Mouse (Mus musculus): ENCODE measurements at regions not wholly inside any gene's neighbourhood (a gene's known extent, or its start where the extent isn't known, plus 50 kb on each side); places are given as distances from the start of the nearest gene placed in this dataset.

GRCm38 (mm10) chr1:13424524-13424923, 2010.6 kb downstream of the A830018L16Rik start:
- DNase-seq (ENCODE audit: extremely low spot score in 1 of 2, low spot score in 2 of 2) = no peak
- intact Hi-C loops (cut with DNase I) = no loop called here

- no peak for DNase-seq (ENCODE audit: extremely low spot score in 1 of 2, low spot score in 2 of 2)
- intact Hi-C loops (cut with DNase I) = no loop called here
Measured at GRCm38 (mm10) chr1:13425601-13426327, 2011.9 kb downstream of the A830018L16Rik start.

GRCm38 (mm10) chr1:13426328-13427067, 2012.6 kb downstream of the A830018L16Rik start:
- intact Hi-C loops (cut with DNase I) = no loop called here
- peak; percentile 23 to 72 for DNase-seq (ENCODE audit: extremely low spot score in 1 of 2, low spot score in 2 of 2)

GRCm38 (mm10) chr1:13427068-13427434, 2013.1 kb downstream of the A830018L16Rik start:
- no peak for DNase-seq (ENCODE audit: extremely low spot score in 1 of 2, low spot score in 2 of 2)
- intact Hi-C loops (cut with DNase I) = no loop called here

GRCm38 (mm10) chr1:13427501-13428207, 2013.7 kb downstream of the A830018L16Rik start:
- DNase-seq (ENCODE audit: extremely low spot score in 1 of 2, low spot score in 2 of 2) = no peak
- intact Hi-C loops (cut with DNase I) = no loop called here

GRCm38 (mm10) chr1:13437747-13438394, 2024.0 kb downstream of the A830018L16Rik start:
- DNase-seq (ENCODE audit: extremely low spot score in 1 of 2, low spot score in 2 of 2) = no peak
- intact Hi-C loops (cut with DNase I) = no loop called here

GRCm38 (mm10) chr1:13442366-13442765, 2028.5 kb downstream of the A830018L16Rik start:
- intact Hi-C loops (cut with DNase I) = no loop called here
- no peak for DNase-seq (ENCODE audit: extremely low spot score in 1 of 2, low spot score in 2 of 2)

GRCm38 (mm10) chr1:13454534-13454933, 2040.6 kb downstream of the A830018L16Rik start:
- intact Hi-C loops (cut with DNase I) = no loop called here
- DNase-seq (ENCODE audit: extremely low spot score in 1 of 2, low spot score in 2 of 2) = no peak

- intact Hi-C loops (cut with DNase I) = no loop called here
- DNase-seq (ENCODE audit: extremely low spot score in 1 of 2, low spot score in 2 of 2) = no peak
Measured at GRCm38 (mm10) chr1:13455572-13455971, 2041.7 kb downstream of the A830018L16Rik start.

- intact Hi-C loops (cut with DNase I) = no loop called here
- no peak for DNase-seq (ENCODE audit: extremely low spot score in 1 of 2, low spot score in 2 of 2)
Measured at GRCm38 (mm10) chr1:13464311-13464710, 2050.4 kb downstream of the A830018L16Rik start.

- intact Hi-C loops (cut with DNase I) = no loop called here
- no peak for DNase-seq (ENCODE audit: extremely low spot score in 1 of 2, low spot score in 2 of 2)
Measured at GRCm38 (mm10) chr1:13467174-13467573, 2053.3 kb downstream of the A830018L16Rik start.

GRCm38 (mm10) chr1:13467886-13468630, 2054.2 kb downstream of the A830018L16Rik start:
- DNase-seq (ENCODE audit: extremely low spot score in 1 of 2, low spot score in 2 of 2) = no peak
- intact Hi-C loops (cut with DNase I) = no loop called here

GRCm38 (mm10) chr1:13494727-13495404, 2081.0 kb downstream of the A830018L16Rik start:
- DNase-seq (ENCODE audit: extremely low spot score in 1 of 2, low spot score in 2 of 2) = no peak
- intact Hi-C loops (cut with DNase I) = no loop called here

GRCm38 (mm10) chr1:13496386-13496785, 2082.5 kb downstream of the A830018L16Rik start:
- no peak for DNase-seq (ENCODE audit: extremely low spot score in 1 of 2, low spot score in 2 of 2)
- intact Hi-C loops (cut with DNase I) = no loop called here

- intact Hi-C loops (cut with DNase I) = no loop called here
- DNase-seq (ENCODE audit: extremely low spot score in 1 of 2, low spot score in 2 of 2) = peak; percentile 21 to 56
Measured at GRCm38 (mm10) chr1:13500456-13500855, 2086.6 kb downstream of the A830018L16Rik start.

GRCm38 (mm10) chr1:13501938-13502337, 2088.0 kb downstream of the A830018L16Rik start:
- intact Hi-C loops (cut with DNase I) = no loop called here
- no peak for DNase-seq (ENCODE audit: extremely low spot score in 1 of 2, low spot score in 2 of 2)

- DNase-seq (ENCODE audit: extremely low spot score in 1 of 2, low spot score in 2 of 2) = no peak
- intact Hi-C loops (cut with DNase I) = no loop called here
Measured at GRCm38 (mm10) chr1:13513761-13514160, 2099.9 kb downstream of the A830018L16Rik start.
